ENCODE assay signal across 11 mouse cellular contexts in the genomic region with DNA sequence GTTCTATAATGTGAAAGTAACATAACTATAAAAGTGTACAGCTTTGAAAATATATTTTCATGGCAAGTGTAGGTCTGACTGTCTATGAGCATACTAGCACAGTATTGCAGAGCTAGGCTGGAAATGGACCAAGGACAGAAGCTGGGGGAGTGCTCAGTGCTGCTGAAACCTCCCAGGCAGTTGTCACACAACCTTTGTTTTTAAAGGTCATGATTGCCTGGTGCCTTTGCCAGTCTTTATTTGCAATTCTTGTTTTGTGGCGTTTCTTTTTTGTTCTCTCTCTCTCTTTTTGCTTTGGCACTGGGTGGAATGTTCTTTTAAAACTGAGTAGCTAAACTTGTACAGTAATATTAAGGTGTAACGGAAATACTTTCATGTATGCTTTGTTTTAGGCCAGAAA. TPM values are rescaled to one million over a fixed set of nuclear protein-coding genes. Genes with fewer than 3 reads are reported as not detected.
DNase-seq lines count a peak whose midpoint lies in the region; ATAC-seq and TF ChIP-seq lines count a peak whose summit lies in the region.
"Had no signal": no experiment of that assay in that cellular context is flagged by ENCODE, and none has a peak within 500 bp of the region (broad histone marks: within the 10 kb centered on the region; RNA-seq: fewer than 3 reads in every experiment).

No protein-coding gene starts in this region.

- ATAC-seq in kidney, embryonic 16.5 days (ENCODE audit: low FRiP score, low TSS enrichment) = no peak
- no peak for ATAC-seq in intestine, postnatal 0 days

- no peak overlapping the region for H3K4me2 ChIP-seq in kidney, embryonic 16.5 days (replicated peaks; ENCODE audit: low read depth, low read length)
- no peak overlapping the region for H3K4me2 ChIP-seq in CH12.LX (ENCODE audit: insufficient read depth, low read depth, poor library complexity, severe bottlenecking)
- H3K4me2 ChIP-seq in intestine, postnatal 0 days (replicated peaks; ENCODE audit: low read depth) = no peak overlapping the region
- H3K4me2 ChIP-seq: forebrain, embryonic 12.5 days; hindbrain, embryonic 15.5 days; limb, embryonic 12.5 days had no signal

- peaks cover 2% of the 10 kb centered on the region; the same call in 1 of the 2 replicates for H3K79me2 ChIP-seq in CH12.LX (replicated peaks; ENCODE audit: control insufficient read depth, extremely low read depth, insufficient read depth, poor library complexity, severe bottlenecking)

- H3K27ac ChIP-seq in kidney, embryonic 16.5 days (ENCODE audit: low read length) = no peak overlapping the region
- H3K27ac ChIP-seq in CH12.LX (ENCODE audit: insufficient read depth, low read depth) = no peak overlapping the region
- H3K27ac ChIP-seq in intestine, postnatal 0 days (ENCODE audit: low read depth, low read length) = no peak overlapping the region
- H3K27ac ChIP-seq: forebrain, embryonic 12.5 days; hindbrain, embryonic 15.5 days; limb, embryonic 12.5 days had no signal

- no peak for TF ChIP-seq RAD21 in CH12.LX (IDR thresholded peaks at IDR 0.05; ENCODE audit: low read depth, low read length)

- H3K9ac ChIP-seq in kidney, embryonic 16.5 days (replicated peaks; ENCODE audit: low read length) = no peak overlapping the region
- no peak overlapping the region for H3K9ac ChIP-seq in CH12.LX (ENCODE audit: insufficient read depth, low read depth)
- H3K9ac ChIP-seq in intestine, postnatal 0 days (ENCODE audit: low read depth, low read length) = no peak overlapping the region
- H3K9ac ChIP-seq: forebrain, embryonic 12.5 days; hindbrain, embryonic 15.5 days; limb, embryonic 12.5 days had no signal

- TF ChIP-seq CTCF in CH12.LX (conservative IDR thresholded peaks at IDR 0.05 in 1 of 2, IDR thresholded peaks at IDR 0.05 in 1 of 2; ENCODE audit: low read depth in 2 of 2, low read length in 2 of 2) = no peak
- no peak for TF ChIP-seq CTCF in intestine, postnatal 0 days (IDR thresholded peaks at IDR 0.05; ENCODE audit: low read depth)

- dilution Hi-C loops in CH12.LX (cut with MboI; ENCODE audit: extremely low pct_ligation_motif_present, extremely low pct_unique_long_range_greater_than_20kb, low sequenced_read_pairs) = no loop called here

- TF ChIP-seq EP300 in CH12.LX (IDR thresholded peaks at IDR 0.05; ENCODE audit: low read length) = no peak

- TF ChIP-seq POLR2A in CH12.LX (IDR thresholded peaks at IDR 0.05; ENCODE audit: low read depth, low read length) = no peak

- H3K9me3 ChIP-seq in kidney, embryonic 16.5 days (ENCODE audit: low read length) = no peaks in the 10 kb centered on the region
- H3K9me3 ChIP-seq in CH12.LX (replicated peaks; ENCODE audit: low read length) = no peaks in the 10 kb centered on the region
- no peaks in the 10 kb centered on the region for H3K9me3 ChIP-seq in intestine, postnatal 0 days (ENCODE audit: control insufficient read depth)
- H3K9me3 ChIP-seq: forebrain, embryonic 12.5 days; hindbrain, embryonic 15.5 days; limb, embryonic 12.5 days had no signal

- no peaks in the 10 kb centered on the region for H3K27me3 ChIP-seq in kidney, embryonic 16.5 days (ENCODE audit: insufficient read depth, low read length)
- H3K27me3 ChIP-seq in CH12.LX (replicated peaks) = no peaks in the 10 kb centered on the region
- H3K27me3 ChIP-seq in intestine, postnatal 0 days (replicated peaks; ENCODE audit: control insufficient read depth, insufficient read depth, low read length) = no peaks in the 10 kb centered on the region
- H3K27me3 ChIP-seq: forebrain, embryonic 12.5 days; hindbrain, embryonic 15.5 days; limb, embryonic 12.5 days had no signal

- intact Hi-C loops in heart, postnatal 10 days (cut with DNase I) = no loop called here

- 75% methylated on average over 2 of the region's 2 CpGs for WGBS in kidney, embryonic 16.5 days
- 72% methylated on average over 2 of the region's 2 CpGs for WGBS in intestine, postnatal 0 days

- H3K4me1 ChIP-seq in kidney, embryonic 16.5 days (ENCODE audit: insufficient read depth, low read length) = peaks cover 5% of the 10 kb centered on the region; the same call in 1 of the 2 replicates
- H3K4me1 ChIP-seq in CH12.LX (ENCODE audit: control insufficient read depth in 1 of 2, insufficient read depth in 2 of 2) = peaks cover 4 to 61% of the 10 kb centered on the region in 2 experiments; a peak in 3 of 4 replicates
- H3K4me1 ChIP-seq in intestine, postnatal 0 days (replicated peaks; ENCODE audit: control insufficient read depth, insufficient read depth, low read length) = no peaks in the 10 kb centered on the region

- H3K4me3 ChIP-seq in kidney, embryonic 16.5 days (ENCODE audit: low read length) = no peak overlapping the region
- peak overlapping the region in 1 of 3 experiments; percentile 13 for H3K4me3 ChIP-seq in CH12.LX (replicated peaks in 1 of 3; ENCODE audit: low read depth in 2 of 3, low read length in 2 of 3, poor library complexity in 1 of 3)
- no peak overlapping the region for H3K4me3 ChIP-seq in intestine, postnatal 0 days (ENCODE audit: low read depth, low read length)
- H3K4me3 ChIP-seq: forebrain, embryonic 12.5 days; hindbrain, embryonic 15.5 days; limb, embryonic 12.5 days had no signal

- H3K36me3 ChIP-seq in kidney, embryonic 16.5 days (ENCODE audit: insufficient read depth, low read length) = no peaks in the 10 kb centered on the region
- peaks cover 0 to 2% of the 10 kb centered on the region in 2 experiments for H3K36me3 ChIP-seq in CH12.LX (replicated peaks in 1 of 2; ENCODE audit: control insufficient read depth in 1 of 2, insufficient read depth in 1 of 2, low read length in 1 of 2)
- H3K36me3 ChIP-seq in intestine, postnatal 0 days (ENCODE audit: control insufficient read depth, insufficient read depth) = no peaks in the 10 kb centered on the region
- H3K36me3 ChIP-seq: forebrain, embryonic 12.5 days; hindbrain, embryonic 15.5 days; limb, embryonic 12.5 days had no signal

- peak; percentile 39 for DNase-seq in kidney, adult 11 months
- DNase-seq in CH12.LX (ENCODE audit: extremely low read depth) = peak; percentile 39
- peak; percentile 75 for DNase-seq in adrenal gland, postnatal 14 days
- DNase-seq in heart, postnatal 10 days = peak; percentile 33 to 42
- no peak for DNase-seq in spleen, postnatal 4 days (ENCODE audit: low spot score in 2 of 2)
- DNase-seq: thymus, postnatal 14 days had no signal

- in situ Hi-C loops in CH12.LX (cut with MboI; ENCODE audit: low pct_ligation_motif_present, low pct_unique_long_range_greater_than_20kb, low sequenced_read_pairs) = no loop called here

TF ChIP-seq in CH12.LX, 34 proteins besides CTCF, POLR2A, EP300 and RAD21:
- TF ChIP-seq MEF2A (IDR thresholded peaks at IDR 0.05; ENCODE audit: borderline replicate concordance, low read depth, low read length) (no peak), MAX (IDR thresholded peaks at IDR 0.05; ENCODE audit: low read length) (no peak), RCOR1 (conservative IDR thresholded peaks at IDR 0.05; ENCODE audit: low read depth, low read length) (no peak), NELFE (IDR thresholded peaks at IDR 0.05; ENCODE audit: low read depth, low read length) (no peak), TBP (conservative IDR thresholded peaks at IDR 0.05; ENCODE audit: low read depth, low read length) (no peak), UBTF (IDR thresholded peaks at IDR 0.05; ENCODE audit: low read depth, low read length) (no peak), KAT2A (IDR thresholded peaks at IDR 0.05; ENCODE audit: insufficient replicate concordance, low read length) (no peak), ETS1 (conservative IDR thresholded peaks at IDR 0.05; ENCODE audit: low read depth, low read length) (no peak), CHD2 (IDR thresholded peaks at IDR 0.05; ENCODE audit: low read length) (no peak), PAX5 (IDR thresholded peaks at IDR 0.05; ENCODE audit: low read length) (no peak)

RNA-seq across cellular contexts. Expression of a gene that starts 21.0 kb away (rescaled TPM):
- 30.7 and 34.3 TPM in 2 replicates for polyA plus RNA-seq in kidney, embryonic 16.5 days (2015; fragmentation: Nextera tagmentation; extraction: Ambion mirVana)
- 24.2 and 25.2 TPM in 2 replicates for total RNA-seq in CH12.LX (2012; rRNA removed)
- total RNA-seq in CH12.LX (2014; rRNA removed) = 21.0 and 30.2 TPM in 2 replicates
- 27.6 and 29.8 TPM in 2 replicates for polyA plus RNA-seq in CH12.LX (2012; ENCODE audit: insufficient read length, low read depth)
- 46.8 and 51.3 TPM in 2 replicates for total RNA-seq in adrenal gland, postnatal 14 days (2021)
- 10 to 100 TPM; 19.1 to 19.9 TPM for total RNA-seq in heart, postnatal 10 days (2021)
- polyA plus RNA-seq in intestine, postnatal 0 days (2015; fragmentation: Nextera tagmentation; extraction: Ambion mirVana) = 39.5 and 52.7 TPM in 2 replicates

Comparison
In these comparisons a context has a peak if more than half of its experiments do, and no peak if none do; other contexts are left out.
1. DNase-seq: peak in kidney, adult 11 months (single experiment), CH12.LX (single experiment), adrenal gland, postnatal 14 days (single experiment) and heart, postnatal 10 days (2 of 2); none in spleen, postnatal 4 days (0 of 2).